Mouse (Mus musculus): Measurements from ENCODE around the gene Rgl3. TPM values are rescaled to one million over a fixed set of nuclear protein-coding genes. Genes with fewer than 3 reads are reported as not detected.

Gene Rgl3
- 0.63 TPM for polyA plus RNA-seq (2014; fragmentation: Illumina TruSeq; extraction: RNeasy Lipid Tissue Mini Kit (QIAGEN cat#74804); ENCODE audit: low read depth, low replicate concordance)

DNA sequence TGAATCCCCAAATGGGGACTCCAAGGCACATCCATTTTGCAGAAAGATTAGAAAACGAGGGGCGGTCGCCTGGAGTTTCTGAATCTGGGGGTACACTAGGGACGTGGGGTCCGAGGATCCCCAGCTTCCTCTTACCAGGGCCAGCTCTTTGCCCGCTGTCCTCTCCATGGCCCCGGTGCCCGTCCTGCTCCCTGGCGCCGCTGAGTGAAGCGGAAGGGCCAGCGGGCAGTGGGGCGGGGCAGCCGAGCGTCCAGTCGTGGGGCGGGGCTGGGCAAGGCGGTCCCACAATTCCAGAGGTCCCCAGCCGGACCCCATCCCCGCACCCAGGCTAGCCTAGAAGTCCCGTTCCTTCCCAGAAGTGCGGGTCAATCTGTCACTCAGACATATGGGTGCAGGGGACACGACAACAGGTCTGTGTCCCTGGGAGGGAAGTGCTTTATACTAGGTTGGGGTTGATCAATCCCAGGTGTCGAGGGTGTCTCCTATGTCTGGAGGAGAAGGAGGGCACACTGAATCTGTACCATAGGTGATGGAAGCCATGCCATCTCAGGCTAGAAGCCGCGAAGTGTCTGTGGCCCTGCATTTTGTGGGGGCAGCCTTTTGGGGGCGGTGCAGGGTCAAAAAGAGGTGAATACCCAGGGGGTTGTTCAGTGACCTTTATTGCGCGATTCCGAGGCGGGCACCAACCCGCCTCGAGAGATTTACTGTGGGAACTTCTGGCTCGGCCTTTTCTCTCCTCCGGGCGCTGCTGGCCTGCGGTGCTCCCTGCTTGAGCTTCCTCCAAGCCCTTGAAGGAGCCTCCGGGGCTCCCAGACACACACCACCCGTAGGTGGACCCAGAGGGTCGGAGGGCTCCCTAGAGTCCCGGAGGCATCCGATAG, at the start of gene Rgl3:
TSS of gene Rgl3 (minus strand) at position 217 of the 881 bp plus-strand sequence.

DNA sequence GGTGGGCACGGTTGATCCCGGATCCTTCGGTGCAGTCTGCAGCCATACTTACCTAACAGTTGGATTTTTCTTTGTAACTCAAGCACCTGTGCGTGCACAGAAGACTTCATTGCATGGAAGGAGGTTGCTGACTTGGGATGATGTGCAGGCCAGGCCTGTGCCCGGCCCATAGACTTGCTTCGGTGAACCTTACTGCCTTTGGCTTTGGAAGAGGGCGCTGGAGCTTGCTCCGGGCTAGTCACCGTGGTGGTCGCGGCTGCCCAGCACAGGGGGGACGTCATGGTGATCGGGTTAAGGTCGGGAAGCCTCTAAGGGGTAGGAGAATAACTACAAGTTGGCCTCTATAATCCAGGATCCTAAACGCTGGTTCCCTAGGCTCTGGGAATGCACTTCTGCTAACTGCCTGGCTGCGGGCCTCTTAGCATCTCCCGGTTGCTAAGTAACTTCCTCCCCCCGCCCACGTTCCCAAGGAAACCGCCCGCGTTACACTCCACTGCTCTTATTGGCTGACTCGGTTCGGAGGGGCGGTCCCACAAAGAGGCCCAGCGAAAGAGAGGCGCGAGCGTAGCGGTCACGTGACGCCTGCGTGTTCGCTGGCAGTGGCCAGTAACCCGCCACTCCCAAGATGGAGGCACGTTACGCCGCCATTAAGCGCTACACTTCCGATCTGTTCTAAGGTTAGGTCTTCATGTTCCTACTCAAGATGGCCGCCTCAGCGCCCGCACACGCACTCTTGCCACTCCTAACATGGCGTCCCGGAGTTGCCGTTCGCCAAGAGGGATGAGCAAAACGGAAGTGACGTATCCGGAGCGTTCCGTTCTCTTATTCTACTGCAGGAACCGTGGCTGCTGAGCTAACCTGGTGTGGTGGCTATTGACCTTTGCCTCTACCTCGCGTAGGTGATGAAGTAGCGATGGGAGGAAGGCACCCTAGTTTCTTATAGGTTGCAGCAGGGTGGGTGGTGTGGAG, 13.2 kb upstream of the Rgl3 start, which contains the start of the genes Ccdc151 and Prkcsh:
TSS of gene Ccdc151 (minus strand) at position 441 of the 969 bp plus-strand sequence.
TSS of gene Prkcsh (plus strand) at position 613 of the 969 bp plus-strand sequence.

DNA sequence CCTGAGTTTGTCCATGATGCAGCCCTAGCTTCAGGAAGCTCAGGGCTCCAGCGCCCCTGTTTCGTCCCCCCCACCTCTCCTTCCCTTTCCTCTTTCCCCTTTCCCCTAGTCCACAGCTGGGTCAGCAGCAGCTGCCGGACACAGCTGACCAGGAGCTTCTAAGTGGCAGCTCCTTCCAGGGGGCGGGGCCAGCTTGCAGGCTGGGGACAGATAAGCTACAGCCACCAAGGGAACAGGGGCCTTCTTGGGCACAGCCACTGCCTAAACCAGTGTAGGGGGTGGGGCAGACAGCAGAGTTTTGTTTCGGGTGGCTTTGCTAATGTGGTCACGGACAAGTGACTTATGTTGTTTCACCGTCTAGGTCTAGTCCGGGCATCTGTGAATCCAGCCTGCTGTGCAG, 25.8 kb downstream of the Rgl3 start, which contains the start of gene Epor:
TSS of gene Epor (minus strand) at position 90 of the 400 bp plus-strand sequence.

DNA sequence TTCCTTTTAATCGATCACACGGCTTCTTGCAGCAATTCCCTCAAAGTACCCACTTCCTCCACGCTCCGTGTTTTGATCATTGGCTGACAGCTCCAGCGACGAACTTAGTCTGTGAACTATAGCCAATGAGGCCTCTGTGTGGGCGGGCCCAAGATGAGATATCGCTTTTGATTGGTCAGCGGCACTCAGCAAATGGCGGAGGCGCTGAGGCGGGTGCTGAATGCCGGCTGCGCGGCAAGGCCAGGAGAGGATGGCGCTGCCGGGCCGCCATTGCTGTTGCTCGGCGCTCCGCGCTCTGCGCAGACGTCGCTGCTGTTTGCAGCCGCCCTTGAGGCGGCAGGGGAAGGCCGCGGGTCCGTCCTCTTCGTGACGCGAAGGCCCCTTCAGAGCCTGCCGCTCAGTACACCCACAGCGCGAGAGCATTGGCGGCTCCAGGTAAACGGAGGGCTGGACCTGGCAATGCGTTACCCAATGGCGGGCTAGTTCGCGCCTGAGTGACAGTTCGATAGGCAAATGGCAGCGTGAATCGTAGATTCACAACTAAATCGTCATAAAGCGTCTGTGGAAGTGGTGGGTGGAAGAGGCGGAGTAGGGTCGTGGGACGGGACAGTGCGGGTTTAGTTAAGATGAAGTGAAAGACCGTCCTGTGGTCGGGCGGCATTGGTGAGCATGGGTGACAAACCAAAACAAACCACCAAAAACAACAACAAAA, 33.5 kb downstream of the Rgl3 start, which contains the start of gene Swsap1:
TSS of gene Swsap1 (plus strand) at position 186 of the 712 bp plus-strand sequence.

DNA sequence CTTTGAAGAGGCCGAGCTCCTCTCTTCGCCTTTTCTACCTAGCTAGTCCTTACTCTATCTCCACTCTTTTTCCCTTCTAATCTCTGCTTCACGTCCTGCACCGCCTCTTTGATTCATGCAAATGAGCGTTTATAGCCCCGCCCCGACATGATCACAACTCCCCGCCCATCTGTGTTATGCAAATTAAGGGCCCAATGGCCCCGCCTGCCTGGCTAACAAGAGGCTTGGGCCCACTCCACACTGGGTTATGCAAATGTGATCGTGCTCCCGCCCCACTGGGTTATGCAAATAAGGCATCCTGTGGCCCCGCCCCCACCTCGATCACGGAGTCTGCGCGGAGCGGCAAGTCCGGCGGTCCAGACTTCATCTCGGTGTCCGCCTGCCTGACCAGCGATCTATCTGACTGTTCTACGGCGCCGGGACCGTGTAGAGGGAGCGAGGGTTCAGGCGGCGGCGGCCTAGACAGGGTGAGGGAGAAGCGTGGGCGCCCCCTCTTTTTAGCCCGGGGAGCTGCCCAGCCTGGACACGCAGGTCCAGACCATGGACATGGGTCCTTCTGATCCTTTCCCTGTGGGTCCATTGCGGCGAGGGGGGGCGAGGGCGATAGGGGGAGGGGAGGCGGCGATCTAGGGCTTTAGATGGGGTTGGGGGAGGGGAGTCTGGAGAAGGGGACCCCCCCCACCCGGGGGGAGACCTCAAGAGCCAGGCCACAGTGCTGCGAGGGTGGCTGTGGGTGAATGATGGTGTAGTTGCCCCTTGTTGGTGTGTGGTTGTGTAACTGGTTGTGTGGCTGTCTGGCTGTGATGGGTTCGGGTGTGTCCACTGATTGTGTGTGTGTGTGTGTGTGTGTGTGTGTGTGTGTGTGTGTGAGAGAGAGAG, 52.3 kb downstream of the Rgl3 start, which contains the start of gene Plppr2:
TSS of gene Plppr2 (plus strand) at position 342 of the 879 bp plus-strand sequence.

DNA sequence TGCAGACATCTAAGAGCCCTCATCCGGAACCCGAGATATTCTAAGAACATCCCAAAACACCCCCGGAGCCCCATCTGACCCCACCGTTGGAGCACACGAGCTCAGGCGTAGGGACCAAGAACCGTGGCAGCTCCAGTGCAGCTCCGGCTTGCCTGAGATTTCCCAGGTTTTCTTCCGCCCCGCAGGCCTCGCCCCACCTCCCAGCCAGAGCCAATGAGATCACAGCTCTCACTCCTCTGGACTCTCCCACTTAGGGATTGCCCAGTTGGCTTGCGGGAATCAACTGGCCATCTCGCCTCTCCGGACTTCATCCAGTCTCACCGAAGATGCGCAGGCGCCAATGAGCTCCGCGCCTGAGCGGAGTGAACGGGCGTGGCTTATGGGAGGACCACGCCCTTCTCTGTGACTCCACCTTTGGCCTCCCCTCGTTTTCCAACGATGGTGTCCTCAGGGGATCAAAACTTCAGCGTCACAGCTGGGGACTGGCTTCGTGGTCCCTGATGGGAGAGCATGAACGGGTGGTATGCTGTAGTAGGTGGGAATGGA, 62.0 kb downstream of the Rgl3 start, which contains the start of the genes Ccdc159 and Tmem205:
TSS of gene Ccdc159 (plus strand) at position 264 of the 546 bp plus-strand sequence.
TSS of gene Tmem205 (minus strand) at position 349 of the 546 bp plus-strand sequence.

Other genes starting within 250 kb of the Rgl3 start
- 4.2 TPM for gene Spc24, start 229.1 kb downstream of the Rgl3 start, polyA plus RNA-seq (2014; fragmentation: Illumina TruSeq; extraction: RNeasy Lipid Tissue Mini Kit (QIAGEN cat#74804); ENCODE audit: low read depth, low replicate concordance)
- 10.4 TPM for gene Kank2, start 190.7 kb downstream of the Rgl3 start, polyA plus RNA-seq (2014; fragmentation: Illumina TruSeq; extraction: RNeasy Lipid Tissue Mini Kit (QIAGEN cat#74804); ENCODE audit: low read depth, low replicate concordance)
- not detected for gene Angptl8, start 153.9 kb downstream of the Rgl3 start, polyA plus RNA-seq (2014; fragmentation: Illumina TruSeq; extraction: RNeasy Lipid Tissue Mini Kit (QIAGEN cat#74804); ENCODE audit: low read depth, low replicate concordance)
- 5.7 TPM for gene Dock6, start 136.8 kb downstream of the Rgl3 start, polyA plus RNA-seq (2014; fragmentation: Illumina TruSeq; extraction: RNeasy Lipid Tissue Mini Kit (QIAGEN cat#74804); ENCODE audit: low read depth, low replicate concordance)
- 24.2 TPM for gene Rab3d, start 71.3 kb downstream of the Rgl3 start, polyA plus RNA-seq (2014; fragmentation: Illumina TruSeq; extraction: RNeasy Lipid Tissue Mini Kit (QIAGEN cat#74804); ENCODE audit: low read depth, low replicate concordance)
- gene Ccdc159, start 62.0 kb downstream of the Rgl3 start, polyA plus RNA-seq (2014; fragmentation: Illumina TruSeq; extraction: RNeasy Lipid Tissue Mini Kit (QIAGEN cat#74804); ENCODE audit: low read depth, low replicate concordance): 0.91 TPM
- 1.8 TPM for gene Tmem205, start 61.9 kb downstream of the Rgl3 start, polyA plus RNA-seq (2014; fragmentation: Illumina TruSeq; extraction: RNeasy Lipid Tissue Mini Kit (QIAGEN cat#74804); ENCODE audit: low read depth, low replicate concordance)
- gene Plppr2, start 52.4 kb downstream of the Rgl3 start, polyA plus RNA-seq (2014; fragmentation: Illumina TruSeq; extraction: RNeasy Lipid Tissue Mini Kit (QIAGEN cat#74804); ENCODE audit: low read depth, low replicate concordance): 0.32 TPM
- gene Swsap1, start 33.7 kb downstream of the Rgl3 start, polyA plus RNA-seq (2014; fragmentation: Illumina TruSeq; extraction: RNeasy Lipid Tissue Mini Kit (QIAGEN cat#74804); ENCODE audit: low read depth, low replicate concordance): 4.6 TPM
- not detected for gene Epor, start 25.9 kb downstream of the Rgl3 start, polyA plus RNA-seq (2014; fragmentation: Illumina TruSeq; extraction: RNeasy Lipid Tissue Mini Kit (QIAGEN cat#74804); ENCODE audit: low read depth, low replicate concordance)
- not detected for gene Ccdc151, start 13.2 kb upstream of the Rgl3 start, polyA plus RNA-seq (2014; fragmentation: Illumina TruSeq; extraction: RNeasy Lipid Tissue Mini Kit (QIAGEN cat#74804); ENCODE audit: low read depth, low replicate concordance)
- 7.0 TPM for gene Prkcsh, start 13.4 kb upstream of the Rgl3 start, polyA plus RNA-seq (2014; fragmentation: Illumina TruSeq; extraction: RNeasy Lipid Tissue Mini Kit (QIAGEN cat#74804); ENCODE audit: low read depth, low replicate concordance)
- gene Elavl3, start 62.6 kb upstream of the Rgl3 start, polyA plus RNA-seq (2014; fragmentation: Illumina TruSeq; extraction: RNeasy Lipid Tissue Mini Kit (QIAGEN cat#74804); ENCODE audit: low read depth, low replicate concordance): 0.85 TPM
- gene Gm49318, start 81.8 kb upstream of the Rgl3 start, polyA plus RNA-seq (2014; fragmentation: Illumina TruSeq; extraction: RNeasy Lipid Tissue Mini Kit (QIAGEN cat#74804); ENCODE audit: low read depth, low replicate concordance): not detected
- gene Zfp653, start 81.9 kb upstream of the Rgl3 start, polyA plus RNA-seq (2014; fragmentation: Illumina TruSeq; extraction: RNeasy Lipid Tissue Mini Kit (QIAGEN cat#74804); ENCODE audit: low read depth, low replicate concordance): 0.19 TPM
- gene Ecsit, start 96.0 kb upstream of the Rgl3 start, polyA plus RNA-seq (2014; fragmentation: Illumina TruSeq; extraction: RNeasy Lipid Tissue Mini Kit (QIAGEN cat#74804); ENCODE audit: low read depth, low replicate concordance): 2.6 TPM
- gene Cnn1, start 109.8 kb upstream of the Rgl3 start, polyA plus RNA-seq (2014; fragmentation: Illumina TruSeq; extraction: RNeasy Lipid Tissue Mini Kit (QIAGEN cat#74804); ENCODE audit: low read depth, low replicate concordance): 819 TPM
- 5.2 TPM for gene Elof1, start 127.7 kb upstream of the Rgl3 start, polyA plus RNA-seq (2014; fragmentation: Illumina TruSeq; extraction: RNeasy Lipid Tissue Mini Kit (QIAGEN cat#74804); ENCODE audit: low read depth, low replicate concordance)
- gene Acp5, start 146.3 kb upstream of the Rgl3 start, polyA plus RNA-seq (2014; fragmentation: Illumina TruSeq; extraction: RNeasy Lipid Tissue Mini Kit (QIAGEN cat#74804); ENCODE audit: low read depth, low replicate concordance): 16.7 TPM
- 3.3 TPM for gene Pigyl, start 167.4 kb upstream of the Rgl3 start, polyA plus RNA-seq (2014; fragmentation: Illumina TruSeq; extraction: RNeasy Lipid Tissue Mini Kit (QIAGEN cat#74804); ENCODE audit: low read depth, low replicate concordance)
- gene Zfp872, start 198.6 kb upstream of the Rgl3 start, polyA plus RNA-seq (2014; fragmentation: Illumina TruSeq; extraction: RNeasy Lipid Tissue Mini Kit (QIAGEN cat#74804); ENCODE audit: low read depth, low replicate concordance): 0.13 TPM
- 81.4 TPM for gene Zfp809, start 236.3 kb upstream of the Rgl3 start, polyA plus RNA-seq (2014; fragmentation: Illumina TruSeq; extraction: RNeasy Lipid Tissue Mini Kit (QIAGEN cat#74804); ENCODE audit: low read depth, low replicate concordance)

Measured in sigmoid colon, adult 10 weeks (tissue).